Mouse (Mus musculus): Measurements from ENCODE around the gene Vmn1r119. TPM values are rescaled to one million over a fixed set of nuclear protein-coding genes. Genes with fewer than 3 reads are reported as not detected.
"Not testable (repeated sequence)": the region's sequence is repeated elsewhere in the genome, so short reads cannot be mapped to it uniquely, and the experiment has no call there.

Vmn1r119 gene
- total RNA-seq (2015; ENCODE audit: low replicate concordance) (not detected in 2 replicates), total RNA-seq (2017; ENCODE audit: low replicate concordance) (not detected in 2 replicates)

DNA sequence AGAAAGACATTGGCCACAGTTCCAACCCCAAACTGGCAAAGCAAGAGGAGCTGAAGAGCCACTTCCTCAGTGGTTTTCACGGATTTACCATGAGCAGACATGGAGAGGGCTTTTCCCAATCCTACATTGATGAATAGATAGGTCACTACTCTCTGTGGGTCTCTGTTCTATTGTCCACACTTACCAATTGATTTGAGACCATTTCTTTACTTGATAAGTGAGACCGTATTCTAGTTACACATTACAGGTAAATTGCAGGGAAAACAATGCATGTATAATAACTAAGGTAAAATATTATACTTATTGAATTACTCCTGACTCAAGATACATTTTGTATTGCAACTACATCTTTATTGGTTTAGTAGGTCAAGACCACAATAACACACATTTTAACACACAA, at the start of gene Vmn1r119:
Gene Vmn1r119, minus strand, starts transcription at position 101 of the 400 bp plus-strand sequence.
- not testable (repeated sequence) for ATAC-seq (replicated peaks; ENCODE audit: low FRiP score, poor library complexity, severe bottlenecking)

DNA sequence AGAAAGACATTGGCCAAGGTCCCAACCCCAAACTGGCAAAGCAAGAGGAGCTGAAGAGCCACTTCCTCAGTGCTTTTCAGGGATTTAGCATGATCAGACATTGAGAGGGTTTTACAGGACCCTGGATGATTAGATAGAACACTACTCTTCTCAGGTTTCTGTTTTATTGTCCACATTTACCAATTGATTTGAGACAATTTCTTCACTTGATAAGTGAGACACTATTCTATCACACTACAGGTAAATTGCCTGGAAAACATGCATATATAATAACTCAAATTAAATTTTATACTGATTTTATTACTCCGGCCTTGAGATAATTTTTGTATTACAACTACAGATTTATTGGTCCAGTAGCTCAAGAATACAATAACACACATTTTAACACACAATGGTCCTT, 41.4 kb upstream of the Vmn1r119 start, which contains the start of gene Vmn1r120:
Gene Vmn1r120, minus strand, starts transcription at position 101 of the 400 bp plus-strand sequence.
- not testable (repeated sequence) for ATAC-seq (replicated peaks; ENCODE audit: low FRiP score, poor library complexity, severe bottlenecking)

Other genes with a start within 250 kb of the Vmn1r119 start
- not detected in 2 replicates for gene Vmn1r112, start 241.3 kb downstream of the Vmn1r119 start, total RNA-seq (2015; ENCODE audit: low replicate concordance)
- not detected in 2 replicates for gene Vmn1r112, start 241.3 kb downstream of the Vmn1r119 start, total RNA-seq (2017; ENCODE audit: low replicate concordance)
- not detected in 2 replicates for gene Vmn1r113, start 225.2 kb downstream of the Vmn1r119 start, total RNA-seq (2015; ENCODE audit: low replicate concordance)
- gene Vmn1r113, start 225.2 kb downstream of the Vmn1r119 start, total RNA-seq (2017; ENCODE audit: low replicate concordance), result 1.1 TPM in 1 of 2 replicates, not detected in the other
- not detected in 2 replicates for gene Vmn1r114, start 200.3 kb downstream of the Vmn1r119 start, total RNA-seq (2015; ENCODE audit: low replicate concordance)
- not detected in 2 replicates for gene Vmn1r114, start 200.3 kb downstream of the Vmn1r119 start, total RNA-seq (2017; ENCODE audit: low replicate concordance)
- not detected in 2 replicates for gene Vmn1r115, start 167.5 kb downstream of the Vmn1r119 start, total RNA-seq (2015; ENCODE audit: low replicate concordance)
- gene Vmn1r115, start 167.5 kb downstream of the Vmn1r119 start, total RNA-seq (2017; ENCODE audit: low replicate concordance), result not detected in 2 replicates
- not detected in 2 replicates for gene Vmn1r116, start 140.2 kb downstream of the Vmn1r119 start, total RNA-seq (2015; ENCODE audit: low replicate concordance)
- gene Vmn1r116, start 140.2 kb downstream of the Vmn1r119 start, total RNA-seq (2017; ENCODE audit: low replicate concordance), result not detected in 2 replicates
- gene Vmn1r117, start 128.3 kb downstream of the Vmn1r119 start, total RNA-seq (2015; ENCODE audit: low replicate concordance), result not detected in 2 replicates
- not detected in 2 replicates for gene Vmn1r117, start 128.3 kb downstream of the Vmn1r119 start, total RNA-seq (2017; ENCODE audit: low replicate concordance)
- gene Vmn1r118, start 100.1 kb downstream of the Vmn1r119 start, total RNA-seq (2015; ENCODE audit: low replicate concordance), result not detected in 2 replicates
- not detected in 2 replicates for gene Vmn1r118, start 100.1 kb downstream of the Vmn1r119 start, total RNA-seq (2017; ENCODE audit: low replicate concordance)
- not detected in 2 replicates for gene Vmn1r120, start 41.3 kb upstream of the Vmn1r119 start, total RNA-seq (2015; ENCODE audit: low replicate concordance)
- gene Vmn1r120, start 41.3 kb upstream of the Vmn1r119 start, total RNA-seq (2017; ENCODE audit: low replicate concordance), result not detected in 2 replicates
- gene Vmn1r121, start 86.1 kb upstream of the Vmn1r119 start, total RNA-seq (2015; ENCODE audit: low replicate concordance), result not detected in 2 replicates
- 0.42 TPM in 1 of 2 replicates, not detected in the other for gene Vmn1r121, start 86.1 kb upstream of the Vmn1r119 start, total RNA-seq (2017; ENCODE audit: low replicate concordance)
- not detected in 2 replicates for gene Vmn1r122, start 121.7 kb upstream of the Vmn1r119 start, total RNA-seq (2015; ENCODE audit: low replicate concordance)
- not detected in 2 replicates for gene Vmn1r122, start 121.7 kb upstream of the Vmn1r119 start, total RNA-seq (2017; ENCODE audit: low replicate concordance)
- not detected in 2 replicates for gene Vmn1r123, start 149.7 kb upstream of the Vmn1r119 start, total RNA-seq (2015; ENCODE audit: low replicate concordance)
- gene Vmn1r123, start 149.7 kb upstream of the Vmn1r119 start, total RNA-seq (2017; ENCODE audit: low replicate concordance), result not detected in 2 replicates
- not detected in 2 replicates for gene Gm5157, start 178.0 kb upstream of the Vmn1r119 start, total RNA-seq (2015; ENCODE audit: low replicate concordance)
- not detected in 2 replicates for gene Gm5157, start 178.0 kb upstream of the Vmn1r119 start, total RNA-seq (2017; ENCODE audit: low replicate concordance)
- gene Vmn1r124, start 248.2 kb upstream of the Vmn1r119 start, total RNA-seq (2015; ENCODE audit: low replicate concordance), result not detected in 2 replicates
- gene Vmn1r124, start 248.2 kb upstream of the Vmn1r119 start, total RNA-seq (2017; ENCODE audit: low replicate concordance), result not detected in 2 replicates

Data from erythroblast, adult 5-6 weeks (primary cell).